Mouse (Mus musculus) midbrain, postnatal 0 days (tissue): ENCODE results near the gene Ucma. TPM values are rescaled to one million over a fixed set of nuclear protein-coding genes. Genes with fewer than 3 reads are reported as not detected.

Experiments used
- ATAC-seq: fragments of 200-750 bp; cut with Nextera tagmentation; 2 replicates; pipeline ENCODE4 v1.8.0; 2017; ENCODE audit warnings: moderate number of reproducible peaks, mild to moderate bottlenecking, moderate TSS enrichment, moderate library complexity; ENCODE audit not compliant: low FRiP score
- DNase-seq: peaks from one replicate; pipeline ENCODE4 v3.0.0-alpha.2; 2015; ENCODE audit warnings: low spot score
- H3K27ac ChIP-seq: fragments of 300-500 bp; sonication (generic); 2 replicates; pipeline ENCODE4 v1.5.1; 2014; ENCODE audit warnings: low read depth, mild to moderate bottlenecking, low read length, mixed read lengths
- H3K27me3 ChIP-seq: fragments of 300-500 bp; sonication (generic); 2 replicates; pipeline ENCODE4 v1.6.1; 2014; ENCODE audit warnings: low read length, control low read depth, mixed read lengths; ENCODE audit not compliant: insufficient read depth
- H3K36me3 ChIP-seq: fragments of 300-500 bp; sonication (generic); 2 replicates; pipeline ENCODE4 v1.6.1; 2014; ENCODE audit warnings: low read length, control low read depth, mixed read lengths; ENCODE audit not compliant: insufficient read depth
- H3K4me1 ChIP-seq: fragments of 300-500 bp; sonication (generic); 2 replicates; pipeline ENCODE4 v1.6.1; 2014; ENCODE audit warnings: mild to moderate bottlenecking, control low read depth, antibody characterized with exemption, low read length, mixed read lengths; ENCODE audit not compliant: insufficient read depth
- H3K4me2 ChIP-seq: fragments of 300-500 bp; sonication (generic); 2 replicates; pipeline ENCODE4 v1.6.1; 2014; ENCODE audit warnings: low read depth, mild to moderate bottlenecking, low read length, mixed read lengths; ENCODE audit not compliant: poor library complexity, severe bottlenecking
- H3K4me3 ChIP-seq: fragments of 300-500 bp; sonication (generic); 2 replicates; pipeline ENCODE4 v1.5.1; 2014; ENCODE audit warnings: low read depth, mild to moderate bottlenecking, low read length, moderate library complexity
- H3K9ac ChIP-seq: fragments of 300-500 bp; sonication (generic); replicated peaks from 2 replicates; pipeline ENCODE4 v1.6.1; 2014; ENCODE audit warnings: mild to moderate bottlenecking, low read length, moderate library complexity, mixed read lengths; ENCODE audit not compliant: poor library complexity, severe bottlenecking
- H3K9me3 ChIP-seq: fragments of 300-500 bp; sonication (generic); 2 replicates; pipeline ENCODE4 v1.6.1; 2016; ENCODE audit warnings: low read length, control low read depth
- CTCF ChIP-seq: IDR thresholded peaks from 2 replicates; pipeline ENCODE4 v1.5.1; 2016; ENCODE audit warnings: antibody characterized with exemption, mild to moderate bottlenecking
- WGBS: fragments of 180-500 bp; shearing (Covaris S2); extraction: QIAGEN DNeasy Blood & Tissue Kit; methylation state at CpG from one replicate; pipeline ENCODE4 v1.1.7; 2014; 5-methylcytosine and 5-hydroxymethylcytosine counted together
- polyA plus RNA-seq: library from polyadenylated mRNA; unstranded; fragments of >200 nt; fragmentation: Nextera tagmentation; extraction: Ambion mirVana; gene quantifications from 2 replicates; pipeline ENCODE4 v1.2.1, GENCODE M21; 2015
- total RNA-seq: library from RNA; depleted of rRNA; stranded (reverse); fragments of >200 nt; gene quantifications from 2 replicates; pipeline ENCODE4 v1.2.3, GENCODE M21; 2014

Ucma gene
- total and polyA plus RNA-seq, 2 experiments from 2014 or later = 0.69 to 2.6 TPM

DNA sequence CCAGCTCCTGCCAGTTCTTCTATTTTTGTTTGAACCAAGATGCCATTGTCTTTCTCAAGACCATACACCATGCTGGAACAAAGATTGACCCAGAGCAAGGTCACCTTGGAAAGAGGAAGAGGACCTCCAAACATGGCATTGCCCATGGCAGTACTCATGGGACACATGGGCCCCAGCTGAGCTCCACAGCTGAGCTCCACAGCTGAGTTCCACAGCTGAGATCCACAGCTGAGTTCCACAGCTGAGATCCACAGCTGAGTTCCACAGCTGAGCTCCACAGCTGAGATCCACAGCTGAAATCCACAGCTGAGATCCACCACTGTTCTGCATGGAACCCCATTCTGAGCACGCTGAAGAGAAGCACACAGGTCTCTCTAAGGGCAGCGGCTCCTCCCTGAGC lies 24.9 kb upstream of the Ucma start:
- TF ChIP-seq CTCF = no peak
- Histone ChIP-seq H3K27me3 (no peaks in the 10 kb centered on the region), H3K4me1 (no peaks in the 10 kb centered on the region), H3K27ac (no peak overlapping the region), H3K9ac (no peak overlapping the region), H3K9me3 (no peaks in the 10 kb centered on the region), H3K4me3 (no peak overlapping the region), H3K36me3 (no peaks in the 10 kb centered on the region), H3K4me2 (no peak overlapping the region)
- WGBS = 82% methylated on average over 2 of the region's 2 CpGs
- DNase-seq = no peak
- ATAC-seq = no peak

DNA sequence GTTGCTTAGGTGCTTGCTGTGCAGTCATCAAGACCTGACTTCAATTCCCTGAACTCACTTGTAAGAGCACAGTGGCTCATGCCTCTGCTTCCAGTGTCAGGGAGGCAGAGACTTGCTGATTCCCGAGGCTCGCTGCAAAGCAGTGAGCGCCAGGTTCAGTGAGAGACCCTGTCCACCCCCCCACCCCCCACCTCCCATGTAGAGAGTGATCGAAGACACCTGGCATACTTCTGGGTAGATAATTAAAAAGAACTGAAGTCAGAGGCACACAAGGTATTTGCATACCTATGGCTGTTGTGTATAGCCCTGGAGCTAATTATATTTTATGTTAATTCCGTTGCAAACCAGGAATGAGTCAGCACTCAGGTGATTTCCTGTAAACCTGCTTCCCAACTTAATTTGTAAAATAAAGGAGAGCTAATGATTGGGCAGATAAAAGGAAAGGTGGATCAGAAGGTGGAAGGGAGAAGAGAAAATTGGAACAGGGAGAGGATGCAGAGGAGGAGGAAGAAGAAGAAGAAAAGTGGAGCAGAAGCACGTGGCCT lies 21.6 kb upstream of the Ucma start:
- no peak for TF ChIP-seq CTCF
- H3K4me2 ChIP-seq = no peak overlapping the region
- H3K27ac ChIP-seq = no peak overlapping the region
- DNase-seq (no peak), ATAC-seq (no peak)
- H3K9ac ChIP-seq = no peak overlapping the region
- no peaks in the 10 kb centered on the region for H3K9me3 ChIP-seq
- no peaks in the 10 kb centered on the region for H3K4me1 ChIP-seq
- H3K27me3 ChIP-seq = no peaks in the 10 kb centered on the region
- no peaks in the 10 kb centered on the region for H3K36me3 ChIP-seq
- WGBS = 82% methylated on average over 6 of the region's 6 CpGs
- no peak overlapping the region for H3K4me3 ChIP-seq

DNA sequence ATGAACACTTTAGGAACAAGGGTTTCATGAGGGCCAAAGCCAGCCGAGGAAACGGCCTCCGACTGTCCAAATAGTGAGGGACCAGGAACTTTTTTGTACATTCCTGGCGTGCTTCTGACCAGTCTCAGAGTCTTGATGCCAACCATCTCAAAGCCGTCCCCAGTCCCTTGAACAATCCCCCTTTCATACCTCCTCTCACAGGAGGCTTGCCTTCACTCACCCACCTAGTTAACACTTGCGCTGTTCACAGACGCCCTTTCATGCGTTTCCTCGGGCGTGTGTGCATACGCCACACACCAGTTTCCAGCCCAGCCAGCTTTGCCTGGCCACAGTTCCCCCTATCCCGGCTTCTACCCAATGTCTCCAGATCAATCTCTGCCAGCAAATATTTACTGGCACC lies 17.9 kb upstream of the Ucma start:
- WGBS = 94% methylated on average over 12 of the region's 12 CpGs
- DNase-seq = no peak

DNA sequence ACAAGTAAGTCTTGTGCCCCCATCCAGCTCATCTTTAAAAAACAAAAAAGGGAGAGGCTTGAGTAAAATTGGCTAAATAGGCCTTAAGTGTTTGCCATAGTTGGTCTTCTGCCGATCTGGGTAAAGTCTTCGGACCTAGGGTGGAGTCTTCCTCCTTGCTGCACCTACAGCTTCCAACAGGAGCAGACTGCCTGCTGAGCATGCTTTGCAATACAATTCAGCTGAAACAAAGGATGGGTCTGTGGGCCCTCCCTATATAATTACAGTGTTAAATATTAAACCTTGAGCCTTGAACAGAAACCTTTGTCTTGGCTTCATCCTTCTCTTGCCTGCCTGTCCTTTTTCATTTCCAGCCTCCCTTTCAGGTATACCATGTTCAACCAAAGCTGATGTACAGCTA lies 8.1 kb upstream of the Ucma start:
- WGBS = 94% methylated on average over 2 of the region's 2 CpGs
- no peak overlapping the region for H3K27ac ChIP-seq
- no peaks in the 10 kb centered on the region for H3K4me1 ChIP-seq
- no peak overlapping the region for H3K9ac ChIP-seq
- no peak overlapping the region for H3K4me3 ChIP-seq
- ATAC-seq = no peak
- no peak for DNase-seq
- no peaks in the 10 kb centered on the region for H3K9me3 ChIP-seq
- H3K4me2 ChIP-seq = no peak overlapping the region
- no peaks in the 10 kb centered on the region for H3K36me3 ChIP-seq
- no peak for TF ChIP-seq CTCF
- no peaks in the 10 kb centered on the region for H3K27me3 ChIP-seq

More for the DNA sequence above, 17.9 kb upstream of the Ucma start:
- no peak for ATAC-seq
- H3K27ac ChIP-seq = no peak overlapping the region
- H3K4me2 ChIP-seq = no peak overlapping the region
- no peaks in the 10 kb centered on the region for H3K4me1 ChIP-seq
- H3K27me3 ChIP-seq = no peaks in the 10 kb centered on the region
- H3K9me3 ChIP-seq = no peaks in the 10 kb centered on the region
- H3K36me3 ChIP-seq = no peaks in the 10 kb centered on the region
- no peak overlapping the region for H3K9ac ChIP-seq
- H3K4me3 ChIP-seq = no peak overlapping the region
- no peak for TF ChIP-seq CTCF

DNA sequence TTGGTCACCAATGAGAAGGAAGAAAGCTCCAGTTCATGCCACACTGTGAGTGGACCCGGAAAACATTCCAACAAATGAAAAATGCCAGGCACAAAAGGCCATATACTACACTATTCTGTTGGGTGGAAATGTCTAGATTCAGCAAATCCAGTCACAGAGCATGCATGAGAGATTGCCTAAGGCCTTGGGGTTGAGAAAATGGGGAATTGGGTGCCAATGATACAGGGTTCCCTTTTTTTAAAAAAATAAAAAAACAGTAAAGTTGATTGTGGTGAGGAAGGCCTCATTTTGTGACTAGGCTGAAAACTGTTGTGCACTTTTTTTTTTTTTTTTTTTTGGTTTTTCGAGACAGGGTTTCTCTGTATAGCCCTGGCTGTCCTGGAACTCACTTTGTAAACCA lies 6.8 kb upstream of the Ucma start:
- TF ChIP-seq CTCF = no peak

DNA sequence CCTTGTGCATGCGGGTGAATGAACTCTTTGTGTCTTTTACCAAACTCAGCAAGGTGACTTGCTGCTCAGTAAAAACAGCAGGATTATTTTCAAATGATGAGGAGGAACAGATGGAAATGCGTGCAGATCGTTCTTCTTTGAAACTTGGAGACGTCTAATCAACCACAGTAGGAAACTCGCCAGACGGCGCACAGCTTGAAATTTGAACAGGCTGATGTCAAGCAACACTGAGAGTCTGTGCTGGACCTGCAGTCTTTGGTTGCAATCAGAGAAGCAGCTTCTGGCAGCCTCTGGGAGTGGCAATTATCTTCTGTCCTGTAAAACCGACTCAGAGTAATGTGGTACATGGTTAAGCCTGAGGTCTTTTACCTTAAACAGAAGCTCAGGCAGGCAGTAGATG lies 2.2 kb downstream of the Ucma start:
- 32% methylated on average over 8 of the region's 8 CpGs for WGBS
- ATAC-seq = no peak

More for the DNA sequence above, 6.8 kb upstream of the Ucma start:
- no peak overlapping the region for H3K9ac ChIP-seq
- H3K27ac ChIP-seq = no peak overlapping the region
- H3K27me3 ChIP-seq = no peaks in the 10 kb centered on the region
- DNase-seq = no peak
- no peak overlapping the region for H3K4me2 ChIP-seq
- no peaks in the 10 kb centered on the region for H3K9me3 ChIP-seq
- ATAC-seq = no peak
- no peaks in the 10 kb centered on the region for H3K36me3 ChIP-seq
- H3K4me3 ChIP-seq = no peak overlapping the region
- WGBS = 97% methylated on average over 1 of the region's 2 CpGs
- no peaks in the 10 kb centered on the region for H3K4me1 ChIP-seq

More for the DNA sequence above, 2.2 kb downstream of the Ucma start:
- no peak for TF ChIP-seq CTCF
- Histone ChIP-seq H3K4me3 (no peak overlapping the region), H3K9ac (no peak overlapping the region), H3K27ac (no peak overlapping the region), H3K9me3 (no peaks in the 10 kb centered on the region), H3K36me3 (no peaks in the 10 kb centered on the region), H3K4me1 (no peaks in the 10 kb centered on the region), H3K27me3 (no peaks in the 10 kb centered on the region), H3K4me2 (no peak overlapping the region)
- peak; percentile 79 for DNase-seq
